Mouse (Mus musculus): ENCODE data around the gene Mtnr1b.
"Not testable (repeated sequence)": the region's sequence is repeated elsewhere in the genome, so short reads cannot be mapped to it uniquely, and the experiment has no call there.

Gene Mtnr1b

DNA sequence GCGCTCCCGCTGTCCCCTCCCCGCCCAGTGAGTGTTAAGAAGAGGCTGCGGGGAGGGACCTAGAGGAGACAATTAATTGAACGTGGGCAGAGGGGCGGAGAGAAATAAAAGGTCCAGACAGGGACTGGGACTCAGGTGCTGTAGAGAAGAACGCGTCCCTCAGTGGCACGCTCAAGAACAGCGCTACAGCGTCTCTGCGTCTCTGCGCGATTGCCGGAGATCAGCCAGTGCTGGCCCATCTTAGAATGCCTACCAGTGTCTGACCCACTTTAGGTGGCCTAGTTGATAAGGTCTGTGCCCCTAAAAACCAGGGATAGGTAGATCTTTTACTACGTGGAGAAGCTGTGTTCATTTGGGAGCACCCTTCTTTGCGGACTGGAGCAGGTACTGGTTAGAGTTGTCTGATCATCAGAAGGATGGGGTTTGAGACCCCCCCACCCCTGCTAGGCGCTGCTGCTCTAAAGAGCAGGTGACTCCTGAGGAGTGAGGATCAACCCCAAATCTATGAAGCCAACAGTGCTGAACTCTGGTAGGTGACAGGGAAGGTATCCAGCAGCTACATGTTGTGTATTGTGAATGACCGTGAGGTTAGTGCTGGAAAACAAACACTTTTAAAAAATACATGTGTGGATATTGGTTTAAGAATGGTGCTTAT lies at the start of gene Mtnr1b:
Mtnr1b (minus strand) TSS at position 51 of the 655 bp plus-strand sequence.
- DNase-seq: no peak

DNA sequence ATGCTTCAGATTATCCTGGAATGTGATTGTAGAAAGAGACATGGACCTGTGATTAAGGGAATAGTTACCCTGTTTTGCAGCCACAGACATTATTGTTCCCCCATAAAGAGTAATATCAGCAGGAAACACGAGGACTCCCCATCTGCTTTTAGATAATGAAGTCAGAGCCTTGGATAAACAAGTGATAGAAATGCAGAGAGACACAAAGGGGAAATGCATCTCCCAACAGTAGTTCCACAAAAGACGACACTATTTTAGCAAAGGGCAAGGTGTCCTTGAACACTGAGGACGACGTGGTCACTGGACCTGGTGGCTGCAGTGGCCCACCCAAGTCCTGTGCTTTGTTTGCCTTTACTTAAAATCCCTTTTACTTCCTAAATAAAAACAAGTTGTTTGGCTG lies 45.9 kb upstream of the Mtnr1b start:
- DNase-seq: no peak

DNA sequence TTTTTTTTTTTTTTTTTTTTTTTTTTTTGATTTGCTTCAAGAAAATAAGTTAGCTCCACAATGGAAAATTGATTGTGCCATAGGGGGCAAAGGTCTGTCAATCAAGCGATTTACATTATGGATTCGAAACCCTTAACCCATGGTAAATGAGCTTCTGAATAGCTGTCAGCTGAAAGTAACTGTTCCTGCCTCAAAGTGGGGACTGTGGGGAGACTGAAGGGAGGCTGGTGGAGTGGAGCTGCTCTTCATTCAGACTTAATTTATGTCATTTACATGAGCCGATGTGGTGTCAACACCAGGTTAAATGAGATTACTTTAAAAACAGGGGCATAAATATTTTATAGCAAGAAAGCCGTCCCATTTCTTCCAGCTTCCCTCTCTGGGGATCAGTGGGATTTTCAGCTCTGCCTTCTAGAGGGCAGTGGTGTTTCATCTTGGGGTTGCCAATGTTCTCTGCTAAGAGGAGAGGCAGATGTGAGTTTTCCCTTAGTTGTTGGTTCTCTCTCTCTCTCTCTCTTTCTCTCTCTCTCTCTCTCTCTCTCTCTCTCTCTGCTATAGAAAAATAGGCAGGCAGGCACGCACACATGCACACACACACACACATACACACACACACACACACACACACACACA lies 45.1 kb upstream of the Mtnr1b start:
- no peak for DNase-seq

DNA sequence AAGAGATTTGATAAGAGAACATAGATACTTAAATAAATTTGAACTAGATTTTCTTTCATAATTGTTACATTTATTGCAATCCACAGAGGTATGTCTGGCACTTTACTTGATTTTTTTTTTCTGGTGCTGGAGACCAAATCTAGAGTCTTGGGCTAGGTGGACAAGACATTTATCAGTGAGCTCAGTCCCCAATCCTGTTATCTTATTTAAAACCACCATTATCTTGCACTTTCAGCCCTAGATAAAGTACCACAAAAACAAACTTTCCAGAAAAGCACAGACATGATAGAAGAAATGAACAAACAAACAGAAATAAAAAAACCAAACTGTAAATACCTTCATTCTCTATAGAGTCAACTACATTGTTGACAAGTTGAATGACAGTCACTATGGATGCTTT lies 42.2 kb upstream of the Mtnr1b start:
- no peak for DNase-seq

DNA sequence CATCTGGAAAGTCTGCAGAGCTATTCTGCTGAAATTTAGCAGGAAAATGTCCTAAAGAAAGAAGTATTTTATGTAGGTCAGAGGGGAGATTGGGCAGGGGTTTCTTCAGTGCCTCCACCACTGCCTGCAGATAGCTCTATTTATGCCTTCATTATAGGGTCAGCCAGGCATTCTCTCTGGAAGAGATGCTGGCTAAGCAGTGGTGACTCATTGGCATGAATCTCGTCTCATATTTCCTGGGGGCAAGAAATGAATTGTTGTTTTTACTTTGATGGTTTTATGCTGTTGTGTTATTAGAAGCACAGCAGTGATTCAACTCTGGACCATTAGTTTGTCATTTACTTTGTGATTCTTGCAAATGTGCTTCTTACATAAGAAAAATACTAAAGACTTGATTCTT lies 38.4 kb upstream of the Mtnr1b start:
- no peak for DNase-seq

DNA sequence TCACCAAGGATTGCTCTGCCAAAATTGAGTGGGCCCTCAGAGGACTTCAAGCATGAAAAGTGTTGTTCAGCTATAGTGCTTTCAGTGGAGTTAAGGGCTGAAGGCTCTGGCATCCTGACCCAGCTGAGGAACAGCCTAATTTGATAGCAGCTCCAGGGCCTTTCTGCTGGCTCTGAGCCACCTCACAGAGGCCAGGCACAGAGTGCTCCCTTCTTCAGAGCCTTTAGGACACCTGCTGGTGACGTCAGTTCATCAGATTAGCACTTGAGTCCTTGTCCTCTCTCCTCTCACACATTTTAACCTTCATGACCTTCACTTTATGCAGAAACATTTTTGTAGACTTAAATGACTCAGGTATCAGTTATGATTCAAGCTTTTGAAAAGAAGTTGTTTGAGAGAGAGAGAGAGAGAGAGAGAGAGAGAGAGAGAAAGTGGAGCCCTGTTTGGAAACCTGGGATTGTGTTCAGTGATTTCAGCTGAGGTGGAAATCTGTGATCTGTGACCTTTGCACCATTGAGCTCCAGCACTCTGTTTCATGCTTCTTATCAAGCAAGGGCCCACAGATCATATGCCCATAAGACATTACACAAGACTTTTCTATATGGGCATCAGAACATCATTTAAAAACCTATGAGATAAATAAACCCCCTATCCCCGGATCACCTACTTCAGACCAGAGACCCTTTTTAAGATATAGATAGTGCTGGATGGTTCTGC lies 35.2 kb upstream of the Mtnr1b start:
- no peak for DNase-seq

DNA sequence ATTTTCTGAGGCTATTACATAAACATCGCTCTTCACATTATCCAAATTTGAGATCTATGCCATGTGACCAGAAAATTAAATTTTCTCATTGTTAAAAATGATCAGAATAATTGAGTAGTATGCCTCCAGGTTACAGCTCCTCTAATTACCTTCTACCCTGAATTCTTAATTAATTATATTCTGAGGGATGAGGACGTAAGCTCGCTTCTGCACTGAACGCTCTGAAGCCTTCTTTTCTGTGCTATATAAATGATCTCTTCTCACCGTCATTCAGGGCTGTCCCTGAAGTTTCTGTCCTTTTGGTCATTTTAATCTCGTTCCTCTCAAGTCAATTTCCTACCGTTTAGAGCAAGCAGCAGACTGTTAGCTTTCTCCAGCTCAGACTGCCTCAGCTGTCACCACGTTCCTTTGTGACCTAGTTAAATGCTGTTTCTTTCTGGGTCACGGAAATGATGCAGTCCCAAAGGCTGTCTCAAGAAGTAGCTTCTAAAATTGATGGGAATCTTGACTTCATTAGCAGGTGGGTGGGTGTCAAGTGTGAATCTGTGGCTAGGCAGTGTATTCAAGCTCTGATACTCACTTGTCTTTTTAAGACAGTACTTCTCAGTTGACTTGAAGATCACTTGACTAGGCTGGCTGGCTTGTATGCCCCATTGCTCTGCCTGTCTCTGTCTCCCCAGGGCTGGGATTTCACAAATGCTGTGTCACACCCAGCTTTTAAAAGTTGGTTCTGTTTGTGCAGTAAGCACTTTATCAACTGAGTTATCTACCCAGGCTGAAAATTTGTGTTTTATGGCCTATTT lies 29.8 kb upstream of the Mtnr1b start:
- no peak for DNase-seq

- no peak for DNase-seq
Measured at GRCm38 (mm10) chr9:15898112-15898511, 23.8 kb upstream of the Mtnr1b start.

- DNase-seq: no peak
Measured at GRCm38 (mm10) chr9:15886756-15887155, 12.4 kb upstream of the Mtnr1b start.

- DNase-seq: no peak
Measured at GRCm38 (mm10) chr9:15880754-15881153, 6.4 kb upstream of the Mtnr1b start.

- DNase-seq: no peak
Measured at GRCm38 (mm10) chr9:15880160-15880603, 5.8 kb upstream of the Mtnr1b start.

- DNase-seq: no peak
Measured at GRCm38 (mm10) chr9:15870013-15870412, 4.3 kb downstream of the Mtnr1b start.

DNA sequence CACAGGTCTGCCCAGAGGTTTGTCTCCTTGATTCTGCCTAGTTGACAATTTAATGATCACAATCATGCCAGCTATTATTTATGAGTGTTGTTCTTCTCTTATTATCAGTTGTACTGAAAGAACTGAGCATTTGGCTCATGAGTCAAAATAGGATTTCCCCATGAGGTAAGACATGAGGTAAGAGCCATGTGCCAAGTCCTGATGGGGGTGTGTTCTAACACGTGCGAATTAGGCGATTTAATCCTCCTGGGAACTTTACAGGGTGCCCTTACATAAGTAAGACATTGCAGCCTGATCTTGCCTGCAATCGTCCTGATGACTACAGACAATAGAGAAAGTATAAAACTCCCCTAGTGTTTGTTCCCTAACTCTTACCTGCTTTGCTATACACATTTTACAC lies 4.9 kb downstream of the Mtnr1b start:
- DNase-seq: no peak

DNA sequence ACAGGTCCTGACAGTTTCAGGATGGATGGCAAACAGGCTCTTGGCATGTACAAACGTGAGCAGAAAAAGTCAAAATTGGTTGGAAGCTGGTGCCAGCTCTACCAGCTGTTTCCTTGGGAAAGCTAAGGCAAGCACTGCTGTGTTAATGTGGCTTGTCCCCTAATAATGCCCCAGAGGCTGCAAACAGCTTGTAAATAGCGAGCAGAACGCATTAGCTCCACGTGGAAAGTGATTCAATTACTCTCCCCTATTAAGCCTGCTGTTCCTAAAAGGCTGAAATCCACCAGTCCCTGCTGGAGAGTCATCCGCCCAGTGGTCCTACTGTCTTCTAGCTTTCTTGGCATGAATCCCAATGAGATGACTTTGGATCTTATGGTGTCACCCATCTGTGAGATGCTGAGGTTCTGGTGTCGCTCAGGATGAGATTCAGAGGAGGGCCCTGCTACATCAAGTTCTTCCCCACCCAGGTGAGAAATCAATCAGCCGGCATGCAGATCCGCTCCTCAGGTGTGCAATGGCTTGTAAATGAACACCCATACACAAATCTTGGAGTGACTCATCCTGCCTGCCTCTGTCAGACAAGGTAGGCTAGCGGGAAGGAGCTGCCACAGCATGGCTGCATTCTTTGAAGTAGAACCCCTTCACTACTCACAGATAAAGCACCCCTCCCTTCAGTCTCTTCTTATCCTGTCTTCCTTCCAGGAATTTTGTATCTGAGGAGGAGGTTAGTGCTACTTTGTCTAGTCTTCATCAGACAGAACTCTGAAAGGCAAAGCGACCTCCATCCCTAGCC lies 7.9 kb downstream of the Mtnr1b start:
- DNase-seq: no peak

DNA sequence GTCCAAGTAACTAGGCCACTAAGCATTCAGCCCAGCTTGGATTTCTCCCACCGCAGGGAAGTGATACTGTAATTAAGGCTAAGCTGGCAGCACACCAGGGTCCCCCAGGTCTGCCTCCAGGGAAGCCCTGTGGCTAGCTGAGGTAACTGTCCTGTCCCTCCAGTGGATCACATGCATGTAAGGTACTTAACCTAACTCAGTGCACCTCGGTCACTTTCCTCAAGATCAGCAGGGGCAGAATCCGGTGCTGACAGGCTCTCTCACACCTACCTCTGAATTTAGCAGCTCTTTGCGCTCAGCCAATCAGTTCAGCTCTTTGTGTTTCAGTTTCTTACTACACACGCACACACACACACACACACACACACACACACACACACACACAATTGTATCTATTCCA lies 13.0 kb downstream of the Mtnr1b start:
- DNase-seq: no peak

DNA sequence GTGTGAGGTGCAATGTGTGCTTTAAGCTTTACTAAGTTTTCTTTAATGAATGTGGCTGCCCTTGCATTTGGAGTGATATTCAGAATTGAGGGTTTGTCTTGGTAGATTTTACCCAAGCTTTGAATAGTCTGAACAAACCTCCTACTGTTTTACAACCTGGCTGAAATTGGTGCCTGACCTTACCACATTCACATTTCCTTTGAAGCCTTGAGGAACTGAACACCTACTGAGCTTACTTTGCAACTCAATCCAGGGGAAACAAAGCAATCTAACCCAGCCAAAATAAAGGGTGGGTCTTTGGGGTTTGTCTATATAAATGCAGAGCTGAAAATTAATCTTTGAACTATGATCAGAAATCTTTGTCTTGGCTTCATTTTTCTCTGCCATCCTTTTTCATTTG lies 23.6 kb downstream of the Mtnr1b start:
- no peak for DNase-seq

GRCm38 (mm10) chr9:15845390-15845789 lies 29.0 kb downstream of the Mtnr1b start:
- DNase-seq: no peak

DNA sequence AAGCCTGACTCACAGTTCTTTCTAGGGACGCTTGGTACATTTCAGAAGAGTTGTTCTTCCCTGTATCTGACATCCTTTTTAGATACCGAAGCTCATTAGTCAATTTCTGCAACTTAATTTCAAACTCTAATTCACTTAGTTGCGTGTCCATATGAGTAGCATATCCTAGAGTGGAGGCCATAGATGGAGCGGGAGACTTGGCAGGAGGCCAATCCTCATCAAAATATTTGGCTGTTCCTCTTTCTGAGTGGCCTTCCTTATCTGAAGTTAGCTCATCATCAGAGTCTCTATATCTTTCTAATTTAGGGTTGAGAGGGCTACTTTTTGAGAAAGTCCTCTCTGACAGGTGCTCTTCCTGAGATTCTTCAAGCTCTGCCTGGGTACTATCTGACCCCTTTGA lies 29.4 kb downstream of the Mtnr1b start:
- DNase-seq: not testable (repeated sequence)

DNA sequence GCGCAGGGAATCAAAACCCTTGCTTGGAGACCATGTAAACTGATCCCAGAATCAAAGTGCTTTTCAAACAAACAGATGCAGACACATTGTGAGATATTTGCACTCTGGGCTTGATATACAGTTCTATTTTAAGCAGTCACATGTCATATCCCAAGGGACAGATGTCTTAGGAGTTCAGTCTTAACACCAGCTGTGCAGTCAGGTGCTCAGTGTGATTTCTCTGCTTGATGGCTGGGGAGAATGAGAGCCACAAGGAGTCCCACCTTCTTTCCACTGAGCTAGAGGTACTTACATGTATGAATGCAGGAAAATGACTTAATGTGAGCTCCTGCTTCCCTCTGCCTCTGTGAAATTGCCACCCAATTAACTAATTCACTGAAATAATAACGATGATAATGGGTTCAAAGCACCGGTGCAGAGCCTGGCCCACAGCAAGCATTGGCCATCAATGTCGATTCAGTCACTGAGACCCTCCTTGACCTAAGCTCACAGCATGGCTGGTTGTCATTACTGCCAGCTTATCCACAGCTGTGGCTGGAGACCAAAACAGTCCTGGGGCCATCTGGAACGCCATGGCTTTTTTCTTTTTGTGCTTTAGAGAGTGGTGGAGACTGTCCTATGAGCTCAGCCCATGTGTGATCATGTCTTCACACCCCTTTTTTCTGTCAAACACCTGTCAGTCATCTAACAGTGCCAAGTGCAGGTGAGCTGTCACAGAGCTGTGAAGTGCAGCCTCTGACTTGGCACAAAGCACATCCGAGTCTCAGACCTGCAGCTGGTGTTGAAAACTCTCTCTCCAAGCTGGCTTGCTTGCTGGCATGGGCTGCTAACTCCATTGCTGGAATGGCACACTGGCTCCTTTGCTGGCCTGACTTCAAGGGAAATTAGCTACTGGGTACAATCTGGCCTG lies 61.1 kb downstream of the Mtnr1b start:
- no peak for DNase-seq

- no peak for DNase-seq
Measured at GRCm38 (mm10) chr9:15804296-15804695, 70.1 kb downstream of the Mtnr1b start.

DNA sequence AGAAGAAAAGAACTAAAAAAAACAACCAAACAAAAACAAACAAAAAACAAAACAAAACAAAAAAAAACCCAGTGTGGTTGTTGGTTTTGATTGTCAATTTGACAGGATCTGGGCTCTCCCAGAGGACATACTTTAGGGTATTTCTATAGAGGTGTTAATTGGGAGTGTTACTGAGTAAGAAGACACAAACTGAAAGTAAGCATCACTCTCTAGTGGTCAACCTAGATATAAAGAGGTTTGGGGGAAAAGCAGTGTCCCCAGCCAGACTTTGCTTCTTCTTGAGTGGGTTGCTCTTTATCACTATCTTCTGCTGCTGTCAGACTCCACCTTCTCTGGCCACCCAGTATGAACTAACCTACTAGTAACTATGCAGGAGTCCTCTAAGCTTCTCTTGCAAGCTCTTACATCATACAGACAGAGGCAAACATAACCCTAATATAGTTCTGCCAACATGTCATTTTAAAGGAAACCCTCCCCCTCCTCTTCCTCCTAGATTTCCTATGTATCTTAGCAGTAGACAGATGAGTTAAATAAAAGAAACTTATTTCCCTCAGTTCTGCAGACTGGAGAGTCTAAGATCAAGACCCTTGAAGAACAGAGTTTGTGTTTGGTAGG lies 71.8 kb downstream of the Mtnr1b start:
- no peak for DNase-seq
